Mouse (Mus musculus) olfactory bulb, adult 2 months (tissue): ENCODE measurements at regions not wholly inside any gene's neighbourhood (a gene's known extent, or its start where the extent isn't known, plus 50 kb on each side); places are given as distances from the start of the nearest gene placed in this dataset.

Experiments
- H3K27ac ChIP-seq: fragments of 200-500 bp; 2 replicates; pipeline ENCODE4 v1.5.1; 2012; ENCODE audit warnings: low read depth, low read length; ENCODE audit not compliant: insufficient read depth
- H3K4me1 ChIP-seq: fragments of 200-500 bp; 2 replicates; pipeline ENCODE4 v1.6.1; 2012; ENCODE audit warnings: low read length; ENCODE audit not compliant: control insufficient read depth, insufficient read depth
- H3K4me3 ChIP-seq: fragments of 200-500 bp; 2 replicates; pipeline ENCODE4 v1.5.1; 2012; ENCODE audit warnings: mild to moderate bottlenecking, low read depth, low read length, moderate library complexity; ENCODE audit not compliant: insufficient read depth
- CTCF ChIP-seq: fragments of 200-500 bp; IDR thresholded peaks from 2 replicates; pipeline ENCODE4 v1.5.1; 2012; ENCODE audit warnings: low read depth, mild to moderate bottlenecking, low read length, moderate library complexity; ENCODE audit not compliant: insufficient read depth
- POLR2A ChIP-seq: fragments of 200-500 bp; IDR thresholded peaks from 2 replicates; pipeline ENCODE4 v1.6.1; 2012; ENCODE audit warnings: mild to moderate bottlenecking, low read depth, low read length, moderate library complexity; ENCODE audit not compliant: insufficient read depth
- WGBS: fragments of 180-500 bp; shearing (Covaris S2); methylation state at CpG from one replicate; pipeline ENCODE4 v1.1.7; 2018; 5-methylcytosine and 5-hydroxymethylcytosine counted together

- 12% methylated on average over 6 of the region's 6 CpGs for WGBS
- 0 out of 2 replicates have a peak overlapping the region, but pooled peaks have one; percentile 38 for H3K27ac ChIP-seq
- TF ChIP-seq CTCF (no peak), POLR2A (no peak)
These were observed 288.8 kb upstream of the Zfp637 start for GRCm38 (mm10) chr6:117552006-117552667.

DNA sequence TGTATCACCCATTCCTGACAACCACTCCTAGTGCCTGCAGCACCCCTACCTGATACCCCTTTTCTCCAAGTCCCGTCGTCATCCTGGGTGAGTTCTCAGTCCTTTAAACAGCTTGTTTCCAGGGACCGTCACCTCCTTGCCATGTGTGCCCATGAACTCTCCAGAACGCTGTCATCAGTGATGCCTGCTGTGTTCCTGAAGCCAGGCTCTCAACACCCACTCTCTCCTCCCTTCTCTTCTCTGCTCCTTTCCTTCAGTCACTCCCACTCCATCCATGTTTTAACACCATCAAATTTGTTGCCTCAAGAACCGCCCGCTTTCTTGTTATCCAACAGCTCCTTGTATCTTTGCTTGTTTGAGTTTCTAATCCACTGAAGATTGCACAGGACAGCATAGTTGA is 277.8 kb upstream of the Zfp637 start:
- 39% methylated on average over 6 of the region's 6 CpGs for WGBS
- Histone ChIP-seq H3K4me1 (peaks cover 8% of the 10 kb centered on the region), H3K27ac (no peak overlapping the region), H3K4me3 (no peak overlapping the region)
- TF ChIP-seq CTCF (no peak), POLR2A (no peak)

More at GRCm38 (mm10) chr6:117552006-117552667, 288.8 kb upstream of the Zfp637 start:
- Histone ChIP-seq H3K4me3 (no peak overlapping the region), H3K4me1 (peaks cover 10% of the 10 kb centered on the region)

DNA sequence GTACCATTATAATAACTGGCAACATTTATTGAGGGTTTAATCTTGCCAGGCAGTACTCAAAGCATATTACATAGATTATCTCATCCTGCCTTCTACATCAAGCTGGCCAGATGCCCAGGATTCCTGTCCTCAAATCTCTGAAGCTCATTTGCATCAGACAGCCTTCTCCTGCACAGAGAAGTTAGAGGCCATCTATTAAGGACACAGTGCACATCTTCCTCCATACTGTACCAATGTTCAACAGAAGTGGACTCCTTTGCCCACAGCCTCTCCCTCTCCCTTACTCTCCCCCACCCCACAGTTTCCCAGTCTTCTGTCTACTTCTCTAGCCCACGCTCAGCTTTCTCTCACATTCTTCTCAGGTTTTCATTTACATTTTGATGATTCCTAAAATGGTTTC is 277.3 kb upstream of the Zfp637 start:
- Histone ChIP-seq H3K27ac (no peak overlapping the region), H3K4me3 (no peak overlapping the region), H3K4me1 (peaks cover 8% of the 10 kb centered on the region)
- 85% methylated on average over 1 of the region's 1 CpGs for WGBS
- TF ChIP-seq POLR2A: no peak
- TF ChIP-seq CTCF: no peak

DNA sequence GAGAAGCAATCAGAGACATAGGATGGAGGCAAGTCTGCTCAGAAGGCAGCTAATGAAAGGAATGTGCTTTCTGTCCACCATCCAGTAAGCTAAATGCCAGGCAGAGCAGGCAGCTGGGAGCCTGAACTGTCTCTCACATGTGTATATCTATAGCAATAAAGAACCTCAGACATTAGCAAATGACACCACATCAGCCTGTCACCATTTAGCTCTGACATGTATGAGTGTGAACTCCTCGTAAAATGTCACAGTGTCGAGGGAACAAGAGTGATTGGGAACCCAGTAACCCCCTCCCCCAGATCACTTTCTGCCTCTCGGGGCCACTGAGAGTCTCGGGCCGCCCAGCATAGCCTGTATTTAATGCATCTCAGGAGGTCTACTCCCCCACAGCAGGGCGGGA is 274.2 kb upstream of the Zfp637 start:
- TF ChIP-seq CTCF: no peak
- TF ChIP-seq POLR2A: no peak
- H3K4me3 ChIP-seq: no peak overlapping the region
- WGBS: 71% methylated on average over 6 of the region's 6 CpGs
- peaks cover 8% of the 10 kb centered on the region for H3K4me1 ChIP-seq
- H3K27ac ChIP-seq: no peak overlapping the region

DNA sequence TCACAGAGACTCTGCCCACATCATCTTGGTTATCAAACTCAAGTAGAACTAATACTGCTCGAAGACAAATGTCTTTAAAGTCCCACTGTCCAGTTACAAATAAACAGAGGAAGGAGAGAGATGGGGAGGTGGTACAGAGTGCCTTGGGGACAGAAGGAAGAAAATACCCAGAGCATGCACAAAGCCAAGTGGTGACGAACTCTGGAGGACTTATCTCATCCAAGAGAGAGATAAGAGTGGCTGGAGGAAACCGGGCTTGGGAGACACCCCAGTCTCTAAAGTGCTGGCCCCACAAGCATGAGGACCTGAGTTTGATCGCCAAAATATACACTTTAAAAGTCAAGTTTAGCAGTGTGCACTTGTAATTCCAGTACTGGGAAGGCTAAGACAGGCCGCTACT is 273.3 kb upstream of the Zfp637 start:
- Histone ChIP-seq H3K4me3 (no peak overlapping the region), H3K27ac (no peak overlapping the region), H3K4me1 (peaks cover 9% of the 10 kb centered on the region)
- TF ChIP-seq POLR2A (no peak), CTCF (no peak)
- WGBS: 93% methylated on average over 5 of the region's 5 CpGs

GRCm38 (mm10) chr6:117569576-117570326 is 271.2 kb upstream of the Zfp637 start:
- no peak overlapping the region for H3K27ac ChIP-seq
- H3K4me3 ChIP-seq: no peak overlapping the region
- 72% methylated on average over 11 of the region's 11 CpGs for WGBS
- peaks cover 6% of the 10 kb centered on the region; the same call in 1 of the 2 replicates for H3K4me1 ChIP-seq
- no peak for TF ChIP-seq CTCF

GRCm38 (mm10) chr6:117570346-117570745 is 270.6 kb upstream of the Zfp637 start:
- TF ChIP-seq POLR2A (no peak), CTCF (no peak)
- WGBS: 86% methylated on average over 7 of the region's 7 CpGs
- H3K27ac ChIP-seq: no peak overlapping the region
- peaks cover 6% of the 10 kb centered on the region; the same call in 1 of the 2 replicates for H3K4me1 ChIP-seq
- H3K4me3 ChIP-seq: no peak overlapping the region

- 95% methylated on average over 4 of the region's 4 CpGs for WGBS
- no peak overlapping the region for H3K27ac ChIP-seq
- peaks cover 6% of the 10 kb centered on the region; the same call in 1 of the 2 replicates for H3K4me1 ChIP-seq
- TF ChIP-seq POLR2A (no peak), CTCF (no peak)
- H3K4me3 ChIP-seq: no peak overlapping the region
These were observed 270.2 kb upstream of the Zfp637 start for GRCm38 (mm10) chr6:117570791-117571190.

GRCm38 (mm10) chr6:117572006-117572405 is 269.0 kb upstream of the Zfp637 start:
- Histone ChIP-seq H3K4me3 (no peak overlapping the region), H3K4me1 (peaks cover 4% of the 10 kb centered on the region; the same call in 1 of the 2 replicates), H3K27ac (no peak overlapping the region)
- 88% methylated on average over 14 of the region's 14 CpGs for WGBS
- TF ChIP-seq POLR2A (no peak), CTCF (no peak)

GRCm38 (mm10) chr6:117573371-117573770 is 267.6 kb upstream of the Zfp637 start:
- no peak overlapping the region for H3K27ac ChIP-seq
- TF ChIP-seq CTCF (no peak), POLR2A (no peak)

More at GRCm38 (mm10) chr6:117573371-117573770, 267.6 kb upstream of the Zfp637 start:
- 94% methylated on average over 8 of the region's 8 CpGs for WGBS
- no peak overlapping the region for H3K4me3 ChIP-seq
- peaks cover 8% of the 10 kb centered on the region for H3K4me1 ChIP-seq
